Mouse (Mus musculus): ENCODE measurements around the gene Pclo.
A peak's percentile ranks its signal among the peaks of the same experiment; 100 is the strongest.

Gene Pclo

DNA sequence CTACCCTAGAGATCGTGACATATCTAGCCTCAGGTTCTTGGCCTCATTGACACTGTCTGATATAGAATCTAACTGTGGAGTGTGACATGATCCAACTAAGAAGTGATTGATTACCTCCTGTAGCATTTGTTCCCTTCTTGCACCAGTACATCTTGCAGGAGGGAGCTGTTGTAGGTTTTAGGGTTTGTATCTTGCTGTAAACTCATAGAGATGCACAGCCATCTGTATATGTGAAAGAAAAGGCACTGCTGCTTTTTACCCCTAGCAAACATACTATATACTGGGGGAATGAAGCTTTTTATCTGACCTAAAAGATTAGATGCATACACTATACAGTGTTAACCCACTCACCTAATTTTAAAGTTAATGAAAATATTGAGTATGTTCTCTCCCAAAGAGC lies 147.9 kb downstream of the Pclo start:
- no peak for DNase-seq (ENCODE audit: inconsistent age in 2 of 2, low spot score in 1 of 2)

DNA sequence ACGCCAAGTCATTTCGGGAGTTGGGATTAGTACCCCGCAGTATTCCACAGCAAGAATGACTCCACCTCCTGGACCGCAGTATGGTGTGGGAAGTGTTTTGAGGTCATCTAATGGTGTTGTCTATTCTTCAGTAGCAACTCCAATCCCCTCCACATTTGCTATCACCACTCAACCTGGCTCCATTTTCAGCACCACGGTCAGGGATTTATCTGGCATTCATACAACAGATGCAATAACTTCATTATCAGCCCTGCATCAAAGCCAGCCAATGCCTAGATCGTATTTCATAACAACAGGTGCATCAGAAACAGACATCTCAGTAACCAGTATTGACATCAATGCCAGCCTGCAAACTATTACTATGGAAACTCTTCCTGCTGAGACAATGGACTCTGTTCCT lies 165.7 kb downstream of the Pclo start:
- DNase-seq (ENCODE audit: inconsistent age in 2 of 2, low spot score in 1 of 2), result no peak

DNA sequence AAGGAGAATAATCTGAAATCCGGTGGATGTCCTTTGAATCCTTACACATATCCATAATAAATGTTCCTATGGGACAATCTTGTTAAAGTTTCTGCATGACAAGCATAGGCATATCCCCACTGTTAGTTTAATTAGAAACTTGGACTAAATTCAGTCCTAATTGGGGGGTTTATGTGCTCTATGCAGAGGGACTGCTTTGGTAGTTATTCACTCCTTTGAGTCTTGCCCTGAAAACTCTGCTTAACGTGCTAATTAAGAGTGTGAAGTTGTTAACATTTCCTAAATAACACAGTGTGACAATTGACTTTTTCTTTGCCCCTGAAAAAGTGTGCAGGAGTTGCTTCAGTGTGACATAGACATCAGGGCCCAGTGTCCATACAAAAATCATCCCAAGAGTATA lies 177.3 kb downstream of the Pclo start:
- DNase-seq (ENCODE audit: inconsistent age in 2 of 2, low spot score in 1 of 2), result no peak

DNA sequence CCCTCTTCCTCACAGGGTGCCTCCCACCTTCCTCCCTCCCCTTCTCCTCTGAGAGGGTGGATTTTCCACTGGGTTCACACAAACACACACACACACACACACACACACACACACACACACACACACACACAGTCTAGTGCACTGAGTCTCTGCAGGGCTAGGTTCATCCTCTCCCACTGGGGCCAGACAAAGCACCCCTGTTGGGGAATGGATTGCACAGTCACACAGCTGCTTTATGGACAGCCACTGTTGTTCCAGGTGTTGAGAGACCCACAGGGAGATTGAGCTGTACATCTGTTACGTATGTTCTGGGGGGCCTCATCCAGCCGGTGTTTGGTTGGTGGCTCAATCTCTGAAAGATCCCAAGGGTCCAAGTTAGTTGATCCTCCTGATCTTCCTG lies 182.0 kb downstream of the Pclo start:
- no peak for DNase-seq (ENCODE audit: inconsistent age in 2 of 2, low spot score in 1 of 2)

DNA sequence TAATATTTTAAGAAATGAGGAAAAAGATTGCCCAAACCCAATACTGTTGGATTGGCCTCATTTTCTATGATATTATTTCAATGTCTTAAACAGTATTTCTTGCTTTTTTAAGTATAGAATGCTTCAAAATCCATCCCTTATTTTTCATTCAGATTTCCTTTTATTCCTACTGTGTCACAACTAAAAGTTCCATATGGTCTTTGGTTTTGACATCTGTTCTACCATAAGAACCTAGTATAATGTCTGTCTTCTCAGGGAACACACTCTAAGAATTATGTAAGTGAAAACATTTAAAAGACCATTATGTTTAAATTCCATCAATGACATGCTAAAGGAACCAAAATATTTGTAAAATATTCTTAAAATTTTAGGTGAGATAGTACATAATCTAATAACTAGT lies 186.2 kb downstream of the Pclo start:
- DNase-seq (ENCODE audit: inconsistent age in 2 of 2, low spot score in 1 of 2), result no peak

DNA sequence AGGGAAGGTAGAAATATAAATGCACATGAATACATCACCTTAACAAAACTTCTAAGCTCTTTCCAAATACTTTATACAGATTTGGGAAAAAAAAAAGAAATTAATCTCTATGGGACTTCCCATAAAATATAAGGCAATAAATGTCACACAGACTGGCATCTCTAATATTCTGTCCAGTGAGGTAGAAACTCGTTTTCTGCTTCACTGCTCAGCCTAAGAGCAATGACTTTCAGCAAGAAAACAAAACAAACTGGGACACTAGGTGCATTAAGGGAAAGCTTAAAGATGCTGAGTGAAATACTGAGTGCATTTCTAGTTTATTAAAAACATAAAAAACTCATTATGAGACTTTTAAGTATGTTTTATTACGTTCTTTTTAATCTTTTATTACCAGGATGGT lies 190.7 kb downstream of the Pclo start:
- DNase-seq (ENCODE audit: inconsistent age in 2 of 2, low spot score in 1 of 2), result no peak

DNA sequence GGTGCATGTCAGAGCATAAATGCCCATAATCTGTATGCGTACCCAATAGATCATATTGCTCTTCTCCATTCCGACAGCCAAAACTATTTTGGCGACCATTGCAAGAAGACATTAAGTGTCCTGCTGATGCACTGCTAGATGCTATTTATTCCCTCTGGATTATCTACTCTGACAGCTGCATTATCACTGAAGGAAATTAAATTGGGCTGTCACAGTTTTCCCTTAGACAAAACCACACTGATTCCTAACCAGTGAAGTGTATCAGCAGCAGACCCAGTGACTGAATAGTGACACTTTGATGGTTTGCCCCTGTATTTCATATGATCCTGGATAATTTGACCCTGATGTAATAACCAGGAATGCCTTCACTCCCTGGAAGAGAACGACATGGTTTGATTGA lies 192.6 kb downstream of the Pclo start:
- DNase-seq (ENCODE audit: inconsistent age in 2 of 2, low spot score in 1 of 2), result no peak

- no peak for DNase-seq (ENCODE audit: inconsistent age in 2 of 2, low spot score in 1 of 2)
Observed at GRCm38 (mm10) chr5:14723576-14723975, 208.9 kb downstream of the Pclo start.

DNA sequence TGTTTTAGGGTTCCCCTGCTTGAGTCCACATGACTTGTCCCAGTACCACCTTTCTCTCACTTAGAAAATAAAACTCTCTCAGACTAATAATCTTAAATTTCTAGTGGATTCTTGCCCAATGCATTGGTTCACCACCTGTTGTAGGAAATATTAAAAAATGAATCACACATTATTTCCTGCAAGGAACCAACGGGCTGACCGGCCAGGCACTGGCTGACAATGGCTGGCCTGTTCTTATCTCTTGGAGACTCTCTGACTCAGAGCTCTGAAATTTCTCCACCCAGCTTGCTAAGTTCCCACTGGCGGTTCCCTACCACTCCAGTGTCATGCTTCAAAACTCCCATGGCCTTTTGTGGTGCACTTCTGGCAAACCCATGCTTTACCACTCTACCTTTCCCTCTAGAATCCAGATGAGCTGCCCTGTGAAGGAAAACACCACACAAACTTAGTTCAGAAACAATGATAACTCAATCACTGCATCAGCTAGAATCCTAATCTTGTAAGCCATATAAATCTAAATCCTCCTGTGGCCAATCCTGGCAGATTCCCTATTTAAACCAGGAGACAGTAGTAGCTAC lies 214.0 kb downstream of the Pclo start:
- DNase-seq (ENCODE audit: inconsistent age in 2 of 2, low spot score in 1 of 2), result no peak

- DNase-seq (ENCODE audit: inconsistent age in 2 of 2, low spot score in 1 of 2), result no peak
Observed at GRCm38 (mm10) chr5:14750882-14751281, 236.2 kb downstream of the Pclo start.

- DNase-seq (ENCODE audit: inconsistent age in 2 of 2, low spot score in 1 of 2), result no peak
Observed at GRCm38 (mm10) chr5:14766686-14767085, 252.0 kb downstream of the Pclo start.

GRCm38 (mm10) chr5:14782362-14783082 lies 267.8 kb downstream of the Pclo start:
- DNase-seq (ENCODE audit: inconsistent age in 2 of 2, low spot score in 1 of 2), result no peak

- DNase-seq (ENCODE audit: inconsistent age in 2 of 2, low spot score in 1 of 2), result no peak
Observed at GRCm38 (mm10) chr5:14793891-14794290, 279.2 kb downstream of the Pclo start.

GRCm38 (mm10) chr5:14807136-14807535 lies 292.4 kb downstream of the Pclo start:
- peak; percentile 26 to 76 for DNase-seq (ENCODE audit: inconsistent age in 2 of 2, low spot score in 1 of 2)

- peak in 1 of 2 experiments; percentile 32 for DNase-seq (ENCODE audit: inconsistent age in 2 of 2, low spot score in 1 of 2)
Observed at GRCm38 (mm10) chr5:14833165-14833860, 318.6 kb downstream of the Pclo start.

DNA sequence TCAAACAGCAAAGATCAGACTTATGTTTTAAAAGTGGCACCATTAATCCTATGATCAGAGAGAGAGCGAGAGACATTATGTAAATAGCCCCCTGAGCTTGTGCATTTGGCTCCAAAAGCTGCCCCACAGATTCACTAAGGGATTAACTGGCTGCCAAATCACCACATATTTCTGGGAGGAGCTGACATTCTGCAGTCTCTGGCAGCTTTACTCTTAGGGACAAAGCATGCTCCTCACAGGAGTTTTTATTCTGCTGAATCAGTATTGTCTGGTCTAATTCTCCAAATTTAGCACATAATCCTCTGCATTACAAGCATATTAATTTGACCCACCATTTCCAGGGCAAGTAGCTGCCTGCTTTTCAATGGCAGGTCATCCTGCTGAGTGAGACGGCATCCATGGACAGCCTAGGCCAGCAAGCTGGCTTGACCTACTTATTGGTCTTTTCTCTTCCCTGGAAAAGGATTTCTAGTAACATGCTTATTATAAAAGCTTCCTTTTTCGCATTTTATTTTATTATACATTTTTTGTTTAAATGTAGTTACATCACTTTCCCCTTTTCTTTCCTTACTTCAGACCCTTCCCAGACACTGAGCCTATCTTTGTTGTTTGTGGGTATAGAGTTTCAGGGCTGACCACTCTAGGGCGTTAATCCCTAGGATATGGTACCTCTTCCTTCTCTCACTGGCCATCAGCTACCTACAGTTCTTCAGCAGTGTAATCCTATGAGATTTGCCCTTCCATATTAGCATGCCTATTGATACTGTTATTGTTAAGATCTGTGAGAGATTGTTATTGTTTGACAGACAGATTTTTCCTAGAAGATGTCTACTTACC lies 319.7 kb downstream of the Pclo start:
- peak in 1 of 2 experiments; percentile 45 for DNase-seq (ENCODE audit: inconsistent age in 2 of 2, low spot score in 1 of 2)

GRCm38 (mm10) chr5:14853650-14854049 lies 338.9 kb downstream of the Pclo start:
- DNase-seq (ENCODE audit: inconsistent age in 2 of 2, low spot score in 1 of 2), result peak in 1 of 2 experiments; percentile 23

DNA sequence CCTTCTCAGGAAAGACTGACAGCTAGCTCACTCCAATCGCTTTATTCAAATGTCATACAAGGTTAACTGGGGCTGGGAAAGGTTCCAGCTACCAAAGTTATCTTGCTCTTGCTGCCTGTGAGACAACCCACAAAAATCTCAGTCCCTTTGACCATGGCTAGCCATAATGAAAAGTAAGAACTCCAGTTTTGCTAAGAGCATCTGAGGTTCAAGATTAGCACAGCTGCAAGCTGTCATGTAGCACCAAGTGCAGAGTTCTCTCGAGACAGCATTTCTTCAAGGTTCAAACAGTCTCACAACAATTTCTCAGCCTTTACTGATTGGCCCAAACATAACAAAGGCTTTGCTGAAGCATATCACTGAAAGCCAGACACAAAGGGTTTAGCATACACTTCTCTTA lies 370.6 kb downstream of the Pclo start:
- DNase-seq (ENCODE audit: inconsistent age in 2 of 2, low spot score in 1 of 2), result peak in 1 of 2 experiments; percentile 48

- no peak for DNase-seq (ENCODE audit: inconsistent age in 2 of 2, low spot score in 1 of 2)
Observed at GRCm38 (mm10) chr5:14892242-14892641, 377.5 kb downstream of the Pclo start.

GRCm38 (mm10) chr5:14903539-14903938 lies 388.8 kb downstream of the Pclo start:
- peak in 1 of 2 experiments; percentile 58 for DNase-seq (ENCODE audit: inconsistent age in 2 of 2, low spot score in 1 of 2)

Measured in adrenal gland, adult (tissue).